Mouse (Mus musculus) lung, embryonic 14.5 days (tissue): ENCODE results near the gene Fbxo8. TPM values are rescaled to one million over a fixed set of nuclear protein-coding genes. Genes with fewer than 3 reads are reported as not detected.

Experiments used
- ATAC-seq: fragments of 200-750 bp; cut with Nextera tagmentation; 2 replicates; pipeline ENCODE4 v1.8.0; 2017; ENCODE audit warnings: mild to moderate bottlenecking, moderate TSS enrichment, moderate library complexity; ENCODE audit not compliant: insufficient read depth
- DNase-seq: peaks from one replicate; pipeline ENCODE4 v3.0.0-alpha.2; 2015
- H3K27ac ChIP-seq: fragments of 300-500 bp; sonication (generic); 2 replicates; pipeline ENCODE4 v1.5.1; 2014; ENCODE audit warnings: low read depth, mild to moderate bottlenecking, moderate library complexity
- H3K27me3 ChIP-seq: fragments of 300-500 bp; sonication (generic); 2 replicates; pipeline ENCODE4 v1.6.1; 2014; ENCODE audit warnings: low read length, control low read depth; ENCODE audit not compliant: insufficient read depth
- H3K36me3 ChIP-seq: fragments of 300-500 bp; sonication (generic); 2 replicates; pipeline ENCODE4 v1.6.1; 2014; ENCODE audit warnings: control low read depth; ENCODE audit not compliant: insufficient read depth
- H3K4me1 ChIP-seq: fragments of 300-500 bp; sonication (generic); 2 replicates; pipeline ENCODE4 v1.6.1; 2014; ENCODE audit warnings: antibody characterized with exemption, control low read depth; ENCODE audit not compliant: insufficient read depth
- H3K4me2 ChIP-seq: fragments of 300-500 bp; sonication (generic); 2 replicates; pipeline ENCODE4 v1.6.1; 2014; ENCODE audit warnings: mild to moderate bottlenecking
- H3K4me3 ChIP-seq: fragments of 300-500 bp; sonication (generic); 2 replicates; pipeline ENCODE4 v1.5.1; 2014; ENCODE audit warnings: low read depth, low read length
- H3K9ac ChIP-seq: fragments of 300-500 bp; sonication (generic); 2 replicates; pipeline ENCODE4 v1.6.1; 2014
- H3K9me3 ChIP-seq: fragments of 300-500 bp; sonication (generic); 2 replicates; pipeline ENCODE4 v1.6.1; 2016; ENCODE audit warnings: low read depth, low read length, control low read depth
- CTCF ChIP-seq: IDR thresholded peaks from 2 replicates; pipeline ENCODE4 v1.5.1; 2016; ENCODE audit warnings: antibody characterized with exemption, low read depth
- WGBS: fragments of 180-500 bp; shearing (Covaris S2); extraction: QIAGEN DNeasy Blood & Tissue Kit; methylation state at CpG from one replicate; pipeline ENCODE4 v1.1.7; 2014; 5-methylcytosine and 5-hydroxymethylcytosine counted together
- polyA plus RNA-seq: library from polyadenylated mRNA; unstranded; fragments of >200 nt; fragmentation: Nextera tagmentation; extraction: Ambion mirVana; gene quantifications from 2 replicates; pipeline ENCODE4 v1.2.1, GENCODE M21; 2014

The Fbxo8 gene
- 30.0 and 33.4 TPM in 2 replicates for polyA plus RNA-seq

DNA sequence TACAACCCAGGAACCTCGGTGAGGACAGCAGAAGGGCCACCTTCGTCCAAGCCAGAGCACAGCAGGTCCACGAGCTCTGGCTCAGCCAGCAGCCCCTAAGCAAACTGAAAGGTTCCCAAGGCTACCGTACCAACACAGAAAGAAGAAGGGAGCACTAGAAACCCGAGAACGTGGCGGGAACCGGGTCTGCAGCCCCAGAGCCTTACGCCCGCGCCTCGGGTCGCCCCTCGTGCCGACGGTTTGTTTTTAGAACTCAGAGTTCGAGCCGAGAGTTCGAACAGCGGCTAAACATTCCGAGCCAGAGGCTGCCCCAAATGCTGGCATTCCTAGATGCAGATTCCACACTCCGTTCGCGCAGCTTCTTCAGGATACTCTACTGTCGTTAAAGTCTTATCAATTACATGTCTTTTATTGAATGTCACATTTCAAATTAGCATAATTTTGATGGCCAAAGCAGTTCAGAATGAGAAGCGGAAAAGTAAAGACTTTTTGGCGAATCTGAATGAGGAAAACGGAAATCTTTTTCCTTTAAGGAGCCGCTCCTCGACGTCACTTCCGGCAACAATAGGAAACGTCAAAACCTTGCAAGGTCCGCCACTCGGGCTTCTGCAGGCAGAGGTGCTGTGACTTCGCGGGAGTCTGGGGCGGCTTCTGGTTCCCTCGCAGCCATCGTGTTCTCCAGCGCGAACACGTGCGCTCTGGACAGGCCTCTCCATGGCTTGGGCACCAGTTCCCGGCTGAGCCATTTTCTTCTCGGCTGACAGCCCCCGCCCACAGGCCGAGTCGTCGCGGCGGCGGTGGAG is at the start of gene Fbxo8, which contains the start of gene Cep44:
TSS of gene Fbxo8 (plus strand) at position 533 of the 803 bp plus-strand sequence.
TSS of gene Cep44 (minus strand) at position 490 of the 803 bp plus-strand sequence.
- H3K27ac ChIP-seq, result peak within 1 kb of the TSS; percentile 77
- WGBS, result under 1% methylated on average over 53 of the region's 53 CpGs
- DNase-seq, result peak; percentile 96
- peak; percentile 92 for ATAC-seq
- peaks cover 5% of the 10 kb centered on the region; the same call in 1 of the 2 replicates for H3K36me3 ChIP-seq
- H3K4me2 ChIP-seq, result peak within 1 kb of the TSS; percentile 74
- peak within 1 kb of the TSS; percentile 93 for H3K4me3 ChIP-seq
- H3K9ac ChIP-seq, result peak within 1 kb of the TSS; percentile 83
- TF ChIP-seq CTCF, result no peak
- no peaks in the 10 kb centered on the region for H3K4me1 ChIP-seq
- no peaks in the 10 kb centered on the region for H3K9me3 ChIP-seq
- H3K27me3 ChIP-seq, result no peaks in the 10 kb centered on the region

DNA sequence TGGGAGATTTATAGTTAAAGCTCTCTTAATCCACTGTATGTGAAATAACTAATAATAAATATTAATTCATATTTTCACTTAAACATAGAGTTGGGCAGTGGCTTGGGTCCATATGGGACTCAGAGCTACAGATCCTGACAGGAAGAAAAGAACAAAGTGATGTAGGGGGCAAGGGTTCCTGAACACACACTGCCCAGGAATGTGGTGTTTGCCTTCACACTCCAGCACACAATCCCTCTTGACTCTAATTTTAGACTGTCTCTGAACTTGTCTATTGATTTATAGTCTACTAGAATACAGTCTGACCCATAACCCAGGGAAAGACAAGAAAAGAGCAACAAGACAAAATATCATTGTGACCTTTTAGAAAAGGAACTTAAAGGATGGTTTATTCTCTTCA is 49.0 kb upstream of the Fbxo8 start:
- Histone ChIP-seq H3K9ac (no peak overlapping the region), H3K9me3 (no peaks in the 10 kb centered on the region), H3K4me3 (no peak overlapping the region), H3K36me3 (no peaks in the 10 kb centered on the region), H3K4me2 (no peak overlapping the region), H3K27me3 (no peaks in the 10 kb centered on the region), H3K4me1 (no peaks in the 10 kb centered on the region), H3K27ac (no peak overlapping the region)
- no peak for ATAC-seq
- no peak for DNase-seq
- no peak for TF ChIP-seq CTCF

DNA sequence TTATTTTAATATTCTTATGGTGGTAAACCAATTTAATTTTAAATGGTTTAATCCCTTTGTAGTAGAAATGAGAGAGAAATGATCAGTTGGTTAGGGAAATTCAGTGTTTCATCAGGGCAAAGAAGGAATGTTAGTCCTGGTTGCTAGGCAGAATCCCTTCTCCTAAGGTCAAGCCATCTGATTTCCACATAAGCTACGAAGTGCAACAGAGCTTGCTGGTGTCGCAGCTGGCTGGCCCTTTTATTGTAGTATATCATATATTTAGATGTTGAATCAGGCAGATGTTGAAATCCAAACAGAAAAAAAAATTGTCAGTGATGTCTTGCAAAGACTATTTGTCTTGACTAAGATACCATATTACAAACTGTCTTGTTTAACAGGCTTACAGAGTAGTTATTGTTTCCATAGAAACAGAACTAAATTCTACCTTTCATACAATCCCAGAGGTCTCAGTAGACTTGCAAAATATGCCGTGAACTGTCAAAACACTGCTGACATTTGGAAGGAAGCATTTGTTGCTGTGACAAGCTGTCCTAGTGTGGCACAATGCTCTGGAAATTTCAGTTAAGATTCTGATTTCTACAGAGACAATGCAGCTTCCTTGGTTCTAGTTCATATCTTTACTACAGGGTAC is 42.5 kb upstream of the Fbxo8 start:
- ATAC-seq (no peak), DNase-seq (no peak)
- H3K27me3 ChIP-seq, result no peaks in the 10 kb centered on the region
- H3K4me1 ChIP-seq, result no peaks in the 10 kb centered on the region
- H3K9ac ChIP-seq, result no peak overlapping the region
- no peaks in the 10 kb centered on the region for H3K36me3 ChIP-seq
- H3K27ac ChIP-seq, result no peak overlapping the region
- 35% methylated on average over 3 of the region's 3 CpGs for WGBS
- H3K4me2 ChIP-seq, result no peak overlapping the region
- H3K9me3 ChIP-seq, result no peaks in the 10 kb centered on the region
- TF ChIP-seq CTCF, result no peak
- no peak overlapping the region for H3K4me3 ChIP-seq

DNA sequence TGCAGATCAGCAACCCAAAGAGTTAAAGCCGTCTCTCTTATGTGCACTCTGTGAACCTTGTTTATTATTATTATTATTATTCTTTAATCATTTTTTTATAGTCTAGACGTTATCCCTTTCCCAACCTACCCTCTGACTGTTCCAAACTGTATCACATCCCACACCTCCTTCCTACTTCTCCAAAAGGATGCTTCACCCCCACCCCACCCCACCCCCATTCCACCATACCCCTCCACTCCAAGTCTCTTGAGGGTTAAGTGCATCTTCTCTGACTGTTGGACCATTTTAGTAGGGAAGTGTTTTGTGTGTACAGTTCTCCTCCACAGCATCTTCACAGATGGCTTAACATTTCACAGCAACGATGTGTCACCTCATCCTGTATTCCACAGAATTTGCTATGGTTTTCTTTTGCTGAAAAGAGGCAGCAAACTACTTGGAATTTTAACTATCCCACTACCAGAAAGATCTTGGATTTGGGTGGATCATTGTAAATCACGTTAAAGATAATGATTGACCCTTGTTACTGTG is 41.9 kb upstream of the Fbxo8 start:
- ATAC-seq, result no peak
- TF ChIP-seq CTCF, result no peak
- WGBS, result 61% methylated on average over 4 of the region's 4 CpGs
- Histone ChIP-seq H3K36me3 (no peaks in the 10 kb centered on the region), H3K9me3 (no peaks in the 10 kb centered on the region), H3K4me1 (no peaks in the 10 kb centered on the region), H3K9ac (no peak overlapping the region), H3K4me2 (no peak overlapping the region), H3K4me3 (no peak overlapping the region), H3K27me3 (no peaks in the 10 kb centered on the region), H3K27ac (no peak overlapping the region)
- DNase-seq, result no peak

DNA sequence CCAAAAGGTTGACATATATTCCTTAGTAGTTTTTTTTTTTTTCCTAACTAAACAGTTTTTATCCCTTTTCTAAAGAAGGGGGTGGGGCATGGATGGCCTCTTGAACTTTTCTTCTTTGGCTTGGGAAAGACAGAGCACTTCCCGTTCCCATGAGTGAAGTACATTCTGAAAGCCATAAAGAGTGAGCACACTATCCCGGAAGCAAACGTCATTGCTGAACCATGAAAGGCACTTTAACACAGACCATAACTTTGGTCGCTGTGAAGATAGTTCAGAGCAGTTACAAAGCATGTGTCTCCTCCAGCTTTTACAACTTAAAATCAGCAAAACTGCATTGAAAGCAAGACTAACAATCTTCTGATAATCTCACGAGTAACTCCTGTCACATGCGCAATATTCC is 32.0 kb upstream of the Fbxo8 start:
- Histone ChIP-seq H3K27me3 (no peaks in the 10 kb centered on the region), H3K4me3 (no peak overlapping the region), H3K4me2 (no peak overlapping the region), H3K36me3 (no peaks in the 10 kb centered on the region), H3K9me3 (no peaks in the 10 kb centered on the region), H3K4me1 (no peaks in the 10 kb centered on the region), H3K27ac (no peak overlapping the region), H3K9ac (no peak overlapping the region)
- no peak for TF ChIP-seq CTCF
- DNase-seq (no peak), ATAC-seq (no peak)
- WGBS, result 67% methylated on average over 6 of the region's 6 CpGs

DNA sequence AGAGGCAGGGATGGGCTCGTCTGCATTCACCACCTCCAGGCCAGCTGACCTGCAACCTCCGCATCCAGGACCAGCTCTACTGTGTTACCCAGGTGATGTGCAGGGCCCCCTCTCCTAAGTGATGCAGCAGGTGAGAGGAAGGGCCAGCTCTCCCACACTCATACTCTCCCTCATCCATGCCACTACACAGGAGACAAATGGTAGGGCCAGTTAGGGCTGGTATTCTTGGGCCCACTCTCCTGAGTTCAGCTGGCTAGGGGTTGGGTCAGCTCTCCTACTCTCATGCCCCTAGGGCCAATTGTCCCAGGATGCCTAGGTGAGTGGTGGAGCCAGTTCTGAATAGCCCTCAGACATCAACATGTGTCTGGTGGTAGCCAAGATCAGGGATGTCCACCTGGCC is 30.6 kb upstream of the Fbxo8 start:
- Histone ChIP-seq H3K4me1 (no peaks in the 10 kb centered on the region), H3K4me3 (no peak overlapping the region), H3K27ac (no peak overlapping the region), H3K9me3 (no peaks in the 10 kb centered on the region), H3K9ac (no peak overlapping the region), H3K27me3 (no peaks in the 10 kb centered on the region), H3K4me2 (no peak overlapping the region), H3K36me3 (no peaks in the 10 kb centered on the region)
- WGBS, result 75% methylated on average over 2 of the region's 2 CpGs
- ATAC-seq (no peak), DNase-seq (no peak)
- no peak for TF ChIP-seq CTCF

DNA sequence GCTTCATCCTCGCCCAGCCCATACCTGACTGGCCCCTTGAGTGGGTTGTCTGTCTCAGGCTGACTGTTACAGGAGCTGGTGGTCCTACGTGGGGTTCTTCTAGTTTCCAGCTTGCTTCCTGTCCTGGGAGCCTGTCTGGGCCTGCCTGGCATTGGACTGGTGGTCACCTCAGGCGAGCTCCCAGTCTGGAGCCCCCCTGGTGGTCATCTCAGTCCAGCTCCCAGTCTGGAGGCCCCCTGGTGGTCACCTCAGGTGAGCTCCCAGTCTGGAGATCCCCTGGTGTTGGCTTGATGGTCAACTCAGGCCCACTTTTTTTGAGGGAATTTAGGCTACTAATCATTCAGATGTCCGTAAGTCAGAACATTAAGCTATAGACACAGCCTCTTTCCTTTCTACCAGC is 29.8 kb upstream of the Fbxo8 start:
- no peaks in the 10 kb centered on the region for H3K9me3 ChIP-seq
- no peak overlapping the region for H3K27ac ChIP-seq
- 75% methylated on average over 4 of the region's 4 CpGs for WGBS
- H3K4me3 ChIP-seq, result no peak overlapping the region
- H3K4me1 ChIP-seq, result no peaks in the 10 kb centered on the region
- ATAC-seq (no peak), DNase-seq (no peak)
- no peaks in the 10 kb centered on the region for H3K27me3 ChIP-seq
- no peaks in the 10 kb centered on the region for H3K36me3 ChIP-seq
- H3K4me2 ChIP-seq, result no peak overlapping the region
- no peak overlapping the region for H3K9ac ChIP-seq
- TF ChIP-seq CTCF, result peak; percentile 44
